Mouse (Mus musculus) stomach, postnatal 0 days (tissue): Measurements from ENCODE around the gene Dnaja3. TPM values are rescaled to one million over a fixed set of nuclear protein-coding genes. Genes with fewer than 3 reads are reported as not detected.

Experiments used
- ATAC-seq: fragments of 200-750 bp; cut with Nextera tagmentation; 2 replicates; pipeline ENCODE4 v1.8.0; 2017; ENCODE audit not compliant: low FRiP score, low TSS enrichment
- DNase-seq: peaks from one replicate; pipeline ENCODE4 v3.0.0-alpha.2; 2016; ENCODE audit warnings: low spot score
- H3K27ac ChIP-seq: fragments of 300-500 bp; sonication (generic); replicated peaks from 2 replicates; pipeline ENCODE4 v1.5.1; 2014; ENCODE audit warnings: mild to moderate bottlenecking, control low read depth
- H3K27me3 ChIP-seq: fragments of 300-500 bp; sonication (generic); 2 replicates; pipeline ENCODE4 v1.6.1; 2014; ENCODE audit warnings: low read length; ENCODE audit not compliant: control insufficient read depth, insufficient read depth
- H3K36me3 ChIP-seq: fragments of 300-500 bp; sonication (generic); 2 replicates; pipeline ENCODE4 v1.6.1; 2014; ENCODE audit warnings: low read length, mixed read lengths; ENCODE audit not compliant: control insufficient read depth, insufficient read depth
- H3K4me1 ChIP-seq: fragments of 300-500 bp; sonication (generic); replicated peaks from 2 replicates; pipeline ENCODE4 v1.6.1; 2014; ENCODE audit warnings: antibody characterized with exemption; ENCODE audit not compliant: control insufficient read depth, insufficient read depth
- H3K4me2 ChIP-seq: fragments of 300-500 bp; sonication (generic); replicated peaks from 2 replicates; pipeline ENCODE4 v1.6.1; 2014; ENCODE audit warnings: low read depth, mild to moderate bottlenecking, control low read depth, moderate library complexity
- H3K4me3 ChIP-seq: fragments of 300-500 bp; sonication (generic); 2 replicates; pipeline ENCODE4 v1.5.1; 2014; ENCODE audit warnings: low read depth, low read length, control low read depth
- H3K9ac ChIP-seq: fragments of 300-500 bp; sonication (generic); 2 replicates; pipeline ENCODE4 v1.6.1; 2014; ENCODE audit warnings: mild to moderate bottlenecking, low read length, control low read depth, mixed read lengths
- H3K9me3 ChIP-seq: fragments of 300-500 bp; sonication (generic); 2 replicates; pipeline ENCODE4 v1.6.1; 2016; ENCODE audit warnings: low read length; ENCODE audit not compliant: control insufficient read depth
- CTCF ChIP-seq: IDR thresholded peaks from 2 replicates; pipeline ENCODE4 v1.5.1; 2016; ENCODE audit warnings: antibody characterized with exemption, low read depth, mild to moderate bottlenecking, moderate library complexity
- EP300 ChIP-seq: optimal IDR thresholded peaks from 2 replicates; pipeline ENCODE3; 2016; ENCODE audit warnings: antibody characterized with exemption
- WGBS: fragments of 180-500 bp; shearing (Covaris S2); extraction: QIAGEN DNeasy Blood & Tissue Kit; methylation state at CpG from one replicate; pipeline ENCODE4 v1.1.7; 2014; 5-methylcytosine and 5-hydroxymethylcytosine counted together
- polyA plus RNA-seq: library from polyadenylated mRNA; unstranded; fragments of >200 nt; fragmentation: Nextera tagmentation; extraction: Ambion mirVana; gene quantifications from 2 replicates; pipeline ENCODE4 v1.2.1, GENCODE M21; 2015

Dnaja3 gene
- polyA plus RNA-seq, 1 experiment from 2014 or later, result 47.0 TPM

DNA sequence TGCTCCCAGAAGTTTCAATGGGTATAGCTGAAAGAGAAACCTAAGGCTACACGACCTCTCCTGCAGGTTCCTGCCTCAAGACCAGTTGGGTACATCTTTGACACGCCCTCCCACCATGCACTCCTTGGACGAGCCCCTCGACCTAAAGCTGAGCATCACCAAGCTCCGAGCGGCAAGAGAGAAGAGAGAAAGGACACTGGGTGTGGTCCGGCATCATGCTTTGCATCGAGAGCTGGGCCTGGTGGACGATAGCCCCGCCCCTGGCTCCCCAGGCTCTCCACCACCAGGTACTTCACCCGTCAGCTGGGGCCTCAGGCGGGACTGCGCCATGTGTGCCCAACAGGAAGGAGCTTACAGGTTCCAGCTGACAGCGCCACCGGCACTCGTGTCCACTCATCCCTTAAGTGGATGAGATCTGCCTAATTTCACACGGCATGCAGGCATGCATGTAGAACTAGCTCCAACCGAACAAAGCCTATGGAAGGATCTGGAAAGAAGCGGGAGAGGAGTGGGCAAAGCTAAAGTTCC lies 31.2 kb upstream of the Dnaja3 start:
- ATAC-seq (no peak), DNase-seq (no peak)
- WGBS, result 74% methylated on average over 19 of the region's 19 CpGs
- Histone ChIP-seq H3K27ac (no peak overlapping the region), H3K4me1 (peaks cover 15% of the 10 kb centered on the region), H3K9me3 (no peaks in the 10 kb centered on the region), H3K4me2 (no peak overlapping the region), H3K4me3 (no peak overlapping the region), H3K27me3 (no peaks in the 10 kb centered on the region), H3K36me3 (peaks cover 5% of the 10 kb centered on the region; the same call in 1 of the 2 replicates), H3K9ac (no peak overlapping the region)
- TF ChIP-seq EP300, result no peak
- TF ChIP-seq CTCF, result no peak

GRCm38 (mm10) chr16:4611193-4611592 lies 28.6 kb upstream of the Dnaja3 start:
- no peak for DNase-seq
- Histone ChIP-seq H3K9me3 (no peaks in the 10 kb centered on the region), H3K4me3 (no peak overlapping the region), H3K27me3 (no peaks in the 10 kb centered on the region), H3K27ac (no peak overlapping the region), H3K4me2 (no peak overlapping the region), H3K9ac (no peak overlapping the region), H3K4me1 (peaks cover 3% of the 10 kb centered on the region), H3K36me3 (peaks cover 16% of the 10 kb centered on the region)
- no peak for ATAC-seq
- TF ChIP-seq CTCF (no peak), EP300 (no peak)
- WGBS, result 87% methylated on average over 5 of the region's 5 CpGs

DNA sequence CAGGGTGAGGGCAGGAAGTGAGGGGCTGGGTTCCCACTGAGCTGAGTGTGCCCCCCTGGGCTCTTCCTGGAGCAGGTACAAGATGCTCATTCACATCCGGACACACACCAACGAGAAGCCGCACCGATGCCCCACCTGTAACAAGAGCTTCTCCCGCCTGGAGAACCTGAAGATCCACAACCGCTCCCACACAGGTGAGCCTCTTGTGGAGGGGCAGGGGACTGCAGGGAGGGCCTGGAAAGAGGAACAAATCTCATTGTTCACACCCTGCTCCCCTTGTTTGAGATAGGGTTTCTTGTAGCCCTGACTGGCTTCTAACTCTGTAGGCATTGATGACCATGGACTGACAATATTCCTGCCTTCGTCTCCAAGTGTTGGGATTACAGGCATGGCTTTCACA lies 28.1 kb upstream of the Dnaja3 start:
- Histone ChIP-seq H3K4me2 (no peak overlapping the region), H3K27me3 (no peaks in the 10 kb centered on the region), H3K4me1 (peaks cover 3% of the 10 kb centered on the region; the same call in 1 of the 2 replicates), H3K9ac (no peak overlapping the region), H3K9me3 (no peaks in the 10 kb centered on the region), H3K36me3 (peaks cover 16% of the 10 kb centered on the region), H3K4me3 (no peak overlapping the region), H3K27ac (no peak overlapping the region)
- 94% methylated on average over 7 of the region's 7 CpGs for WGBS
- TF ChIP-seq EP300 (no peak), CTCF (peak; percentile 52)
- ATAC-seq (no peak), DNase-seq (no peak)

DNA sequence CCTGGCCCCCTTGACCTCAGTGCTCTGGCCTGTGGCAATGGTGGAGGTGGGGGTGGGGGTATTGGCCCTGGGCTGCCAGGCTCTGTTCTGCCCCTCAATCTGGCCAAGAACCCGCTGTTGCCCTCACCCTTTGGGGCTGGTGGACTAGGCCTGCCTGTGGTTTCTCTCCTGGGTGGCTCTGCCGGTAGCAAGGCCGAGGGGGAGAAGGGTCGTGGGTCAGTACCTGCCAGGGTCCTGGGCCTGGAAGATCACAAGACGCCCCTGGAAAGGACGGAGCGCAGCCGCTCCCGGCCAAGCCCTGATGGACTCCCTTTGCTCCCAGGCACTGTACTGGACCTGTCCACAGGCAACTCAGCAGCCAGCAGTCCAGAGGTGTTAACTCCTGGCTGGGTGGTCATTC lies 26.1 kb upstream of the Dnaja3 start:
- Histone ChIP-seq H3K9ac (no peak overlapping the region), H3K27me3 (no peaks in the 10 kb centered on the region), H3K36me3 (peaks cover 18% of the 10 kb centered on the region), H3K4me2 (no peak overlapping the region), H3K4me1 (no peaks in the 10 kb centered on the region), H3K27ac (no peak overlapping the region), H3K4me3 (no peak overlapping the region), H3K9me3 (no peaks in the 10 kb centered on the region)
- WGBS, result 93% methylated on average over 9 of the region's 9 CpGs
- ATAC-seq (peak; percentile 24; the same call in 1 of the 2 replicates), DNase-seq (no peak)
- TF ChIP-seq CTCF, result no peak
- TF ChIP-seq EP300, result no peak

DNA sequence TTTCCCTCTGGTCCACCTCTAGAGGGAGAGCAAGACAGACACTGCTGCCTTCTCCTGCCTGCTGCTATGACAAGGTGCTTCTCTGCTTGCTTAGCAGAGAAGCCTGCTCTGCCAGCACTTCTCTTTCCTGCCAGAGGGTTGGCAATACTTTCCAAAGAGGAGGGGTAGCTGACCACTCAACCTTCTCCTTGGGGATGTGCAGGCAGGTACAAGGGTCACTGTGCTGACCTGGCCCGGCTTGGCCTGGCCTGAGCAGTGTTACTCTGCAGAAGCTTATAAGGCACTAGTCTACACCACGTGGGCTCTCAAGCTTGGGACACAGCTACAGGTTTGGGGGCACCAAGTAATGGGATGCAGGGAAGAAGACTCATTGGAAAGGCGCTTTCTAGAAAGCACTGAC lies 25.1 kb upstream of the Dnaja3 start:
- H3K27ac ChIP-seq, result no peak overlapping the region
- TF ChIP-seq EP300 (no peak), CTCF (no peak)
- 94% methylated on average over 3 of the region's 3 CpGs for WGBS

DNA sequence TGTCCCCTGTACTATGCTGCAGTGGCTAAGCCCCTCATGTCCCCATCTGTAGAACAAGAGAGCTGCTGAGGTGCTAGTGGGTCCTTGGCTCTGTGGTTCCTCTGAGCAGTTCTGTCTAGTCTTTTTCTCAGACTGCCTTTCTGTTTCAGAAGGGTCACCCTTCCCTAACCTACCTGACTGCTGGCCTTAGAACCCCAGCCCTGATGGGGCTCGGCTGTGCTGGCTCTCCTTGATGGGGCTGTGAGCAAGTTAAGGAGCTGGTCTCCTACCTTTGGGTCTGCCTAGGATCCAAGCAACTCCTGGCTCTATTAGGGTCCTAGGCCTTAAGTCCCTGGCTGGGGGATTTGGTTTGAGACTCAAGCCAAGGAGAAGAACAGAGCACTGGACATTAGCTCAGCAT lies 24.5 kb upstream of the Dnaja3 start:
- Histone ChIP-seq H3K27me3 (no peaks in the 10 kb centered on the region), H3K27ac (no peak overlapping the region), H3K9me3 (no peaks in the 10 kb centered on the region), H3K4me2 (no peak overlapping the region), H3K4me1 (no peaks in the 10 kb centered on the region), H3K9ac (no peak overlapping the region), H3K4me3 (no peak overlapping the region), H3K36me3 (peaks cover 18% of the 10 kb centered on the region)
- ATAC-seq (no peak), DNase-seq (no peak)
- no peak for TF ChIP-seq EP300
- TF ChIP-seq CTCF, result no peak
- 88% methylated on average over 1 of the region's 1 CpGs for WGBS

More for the DNA sequence above, 25.1 kb upstream of the Dnaja3 start:
- DNase-seq (no peak), ATAC-seq (no peak)
- no peak overlapping the region for H3K4me2 ChIP-seq
- H3K9me3 ChIP-seq, result no peaks in the 10 kb centered on the region
- no peaks in the 10 kb centered on the region for H3K4me1 ChIP-seq
- no peaks in the 10 kb centered on the region for H3K27me3 ChIP-seq
- peaks cover 18% of the 10 kb centered on the region for H3K36me3 ChIP-seq
- no peak overlapping the region for H3K9ac ChIP-seq
- no peak overlapping the region for H3K4me3 ChIP-seq
